Mouse (Mus musculus): Measurements from ENCODE around the gene Rufy3. TPM values are rescaled to one million over a fixed set of nuclear protein-coding genes. Genes with fewer than 3 reads are reported as not detected.

Rufy3 gene
- total RNA-seq, 2 experiments from 2014 or later, result 170 to 191 TPM

DNA sequence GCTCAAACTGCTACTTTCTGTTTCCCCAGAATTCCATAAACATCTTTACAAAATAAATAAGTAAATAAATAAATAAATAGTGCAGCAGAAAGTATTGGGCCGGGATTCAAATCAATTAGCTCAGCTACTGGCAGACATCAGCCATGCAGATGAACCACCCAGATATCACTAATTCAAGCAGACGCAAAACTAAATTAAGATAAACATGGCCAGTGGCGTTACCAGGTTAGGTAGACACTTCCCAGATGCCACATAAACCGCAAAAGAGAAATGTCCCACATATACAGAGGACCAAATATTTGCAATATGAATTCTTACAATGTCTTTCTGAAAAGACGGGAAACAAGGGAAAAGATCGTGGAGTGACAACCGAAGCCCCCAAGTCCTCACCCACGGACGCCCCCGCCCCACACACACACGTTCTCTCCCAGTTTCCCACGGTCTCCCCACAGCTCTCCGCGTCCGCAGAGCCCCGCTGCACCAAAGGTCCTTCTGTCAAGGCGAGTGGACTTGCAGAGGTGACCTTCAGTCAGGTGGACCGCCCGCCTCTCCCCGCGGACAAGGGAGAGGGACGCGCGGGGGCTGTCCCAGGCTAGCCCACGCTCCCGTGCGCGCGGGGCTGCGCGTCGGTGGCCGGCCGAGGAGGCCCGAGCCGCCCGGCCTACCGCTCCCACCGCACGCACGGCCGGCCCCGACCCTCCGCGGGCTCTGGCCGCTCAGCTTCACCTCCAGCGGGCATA is 110.0 kb downstream of the Rufy3 start:
- intact Hi-C loops (cut with DNase I), result loop anchor here (5.0 to 10.0 kb wide), 4 partner anchors 43 to 120 kb away; partner anchors contain the start of genes Mob1b and Utp3
- peak in 1 of 2 experiments; percentile 56 for DNase-seq (ENCODE audit: low spot score in 2 of 2)

DNA sequence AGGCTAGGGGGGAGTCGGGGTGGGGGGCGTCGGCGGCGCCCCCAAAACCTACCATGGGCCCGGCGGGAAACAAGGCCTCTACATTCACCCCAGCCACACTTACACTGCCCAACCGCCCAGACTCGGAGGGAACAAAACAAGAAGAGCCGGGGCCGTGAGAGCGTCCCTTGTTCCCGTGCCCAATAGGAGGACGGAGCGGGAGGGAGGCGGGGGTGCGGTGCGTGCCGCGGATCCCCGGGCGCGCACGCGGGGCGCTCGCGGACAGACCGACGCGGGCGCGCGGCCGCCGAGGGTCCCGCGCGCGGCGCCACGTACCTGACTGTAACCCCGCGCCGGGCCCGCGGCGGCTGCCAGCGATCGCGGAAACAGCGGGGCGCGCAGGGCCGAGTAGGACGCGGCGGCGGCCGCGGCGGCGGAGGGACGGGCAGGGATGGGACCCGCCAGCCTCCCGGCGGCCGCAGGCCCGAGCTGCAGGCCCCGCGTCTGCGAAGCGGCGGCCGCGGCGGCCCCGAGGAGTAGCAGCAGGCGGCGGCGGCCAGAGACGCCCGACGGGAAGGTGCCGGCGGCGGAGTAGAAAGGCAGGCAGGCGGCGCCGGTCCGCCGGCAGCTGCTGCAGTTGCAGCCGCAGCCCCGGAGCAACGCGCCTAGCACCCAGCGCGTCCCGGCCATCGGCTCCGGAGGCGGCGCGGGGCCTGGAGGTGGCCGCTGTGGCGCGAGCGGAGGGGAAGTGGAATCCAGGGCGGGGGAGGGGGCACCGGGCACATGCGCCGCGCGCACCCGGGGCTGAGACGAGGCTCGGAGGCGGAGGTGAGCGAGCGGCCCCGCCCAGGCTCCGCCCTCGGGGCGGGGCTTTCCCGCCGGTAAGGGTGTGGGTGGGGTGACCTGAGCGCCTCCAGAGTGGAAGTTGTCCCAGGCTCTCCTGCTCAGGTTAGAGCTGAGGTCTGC is 110.9 kb downstream of the Rufy3 start, which contains the start of gene Grsf1:
TSS of gene Grsf1 (minus strand) at position 729 of the 945 bp plus-strand sequence.
- intact Hi-C loops (cut with DNase I), result loop anchor here (5.0 to 10.0 kb wide), 3 partner anchors 47 to 121 kb away; partner anchors contain the start of genes Mob1b and Utp3
- DNase-seq (ENCODE audit: low spot score in 2 of 2), result peak; percentile 85 to 90

DNA sequence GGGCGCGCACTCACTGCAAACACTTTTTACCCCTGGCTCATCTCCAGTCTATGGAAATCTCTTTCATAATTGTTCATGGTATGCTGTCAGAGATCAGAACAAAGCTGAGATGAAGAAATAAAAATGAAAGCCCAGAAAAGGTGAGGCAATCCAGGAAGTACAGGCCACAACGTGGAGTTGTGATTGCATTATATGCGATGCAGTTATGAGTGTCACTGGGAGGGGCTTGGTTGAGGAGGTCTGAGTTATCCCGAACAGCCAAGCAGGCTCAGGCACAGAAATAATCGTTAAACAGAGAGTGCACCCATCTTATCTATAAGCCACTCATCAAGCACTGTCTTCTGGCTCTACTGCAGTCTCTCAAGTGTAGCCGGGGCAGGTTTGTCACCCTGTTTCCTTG is 114.1 kb downstream of the Rufy3 start:
- DNase-seq (ENCODE audit: low spot score in 2 of 2), result no peak
- intact Hi-C loops (cut with DNase I), result loop anchor here (5.0 to 10.0 kb wide), 3 partner anchors 43 to 124 kb away; partner anchors contain the start of genes Mob1b and Utp3

DNA sequence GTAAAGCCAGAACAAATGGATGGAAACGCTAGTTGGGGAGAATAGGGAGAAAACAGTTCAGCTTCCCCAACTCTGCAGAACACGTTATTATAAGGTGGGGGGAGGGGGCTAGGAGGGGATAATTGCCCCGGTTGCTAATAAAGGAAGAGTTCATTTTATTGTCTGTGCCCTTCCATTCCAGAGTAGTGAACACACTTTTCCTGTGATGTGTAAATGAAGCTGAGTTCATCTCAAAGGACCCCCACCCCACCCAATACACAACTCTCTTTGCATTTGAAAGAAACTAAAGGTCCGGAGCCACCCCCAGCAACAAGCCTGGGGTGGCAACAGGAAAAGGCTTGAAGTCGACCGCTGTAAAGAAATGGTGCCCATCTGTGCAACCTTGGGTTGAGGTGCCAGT is 114.5 kb downstream of the Rufy3 start:
- DNase-seq (ENCODE audit: low spot score in 2 of 2), result no peak
- intact Hi-C loops (cut with DNase I), result loop anchor here (5.0 to 10.0 kb wide), 3 partner anchors 43 to 125 kb away; partner anchors contain the start of genes Mob1b and Utp3

DNA sequence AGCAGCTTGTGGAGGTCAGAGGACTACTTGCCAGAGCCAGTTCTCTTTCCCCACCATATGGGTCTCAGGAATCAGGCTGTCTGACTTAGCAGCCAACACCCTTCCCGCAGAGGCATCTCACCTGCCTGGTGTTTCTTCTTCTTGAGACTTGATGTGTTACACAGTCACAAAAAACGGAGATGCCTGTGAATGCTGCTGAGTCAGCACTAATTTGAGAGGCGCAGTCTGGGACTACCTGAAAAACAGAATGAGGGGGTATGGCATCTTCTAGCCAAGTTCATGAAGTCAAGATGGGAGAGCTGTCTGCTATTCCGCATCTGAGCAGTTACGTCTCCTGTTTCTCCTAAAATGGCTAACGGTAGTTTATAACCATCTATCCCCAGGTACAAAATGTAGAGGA is 115.7 kb downstream of the Rufy3 start:
- intact Hi-C loops (cut with DNase I), result no loop called here
- DNase-seq (ENCODE audit: low spot score in 2 of 2), result no peak

DNA sequence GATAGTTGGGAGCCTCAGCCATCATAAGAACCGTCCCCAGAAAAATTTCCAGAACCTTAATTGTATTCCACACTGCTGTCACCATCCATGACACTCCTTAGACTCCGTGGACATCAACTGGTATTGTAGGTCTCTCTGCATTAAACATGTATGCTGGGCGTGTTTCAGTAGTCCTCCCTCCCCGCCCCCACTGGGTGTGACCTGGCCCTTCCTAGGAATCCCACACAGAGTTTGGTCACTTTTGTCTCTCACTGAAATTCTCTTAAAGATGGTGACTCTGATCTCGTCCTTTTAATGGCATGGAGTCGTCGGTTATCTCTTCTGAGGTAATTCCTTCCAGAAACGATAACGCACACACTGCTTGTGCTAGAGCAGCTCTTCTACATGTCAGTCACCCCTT is 118.9 kb downstream of the Rufy3 start:
- intact Hi-C loops (cut with DNase I), result no loop called here
- DNase-seq (ENCODE audit: low spot score in 2 of 2), result no peak

DNA sequence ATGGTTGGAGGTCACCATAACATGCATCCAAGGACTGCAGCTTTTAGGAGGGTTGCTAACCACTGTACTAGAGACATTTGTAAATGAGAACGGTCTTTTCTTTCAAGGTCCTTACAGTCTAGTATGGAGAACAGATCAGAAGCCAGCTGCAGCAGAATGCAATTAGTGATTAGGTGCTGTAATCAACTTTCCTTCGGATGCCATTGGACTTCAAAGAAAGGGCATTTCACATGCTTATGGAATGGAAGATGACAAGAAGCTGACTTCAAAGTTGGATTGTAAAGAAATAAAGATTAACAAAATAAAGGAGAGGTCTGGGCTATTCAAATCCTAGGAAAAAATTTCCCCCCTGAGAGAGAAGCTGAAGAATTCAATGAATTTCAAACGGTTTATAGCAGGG is 119.4 kb downstream of the Rufy3 start:
- DNase-seq (ENCODE audit: low spot score in 2 of 2), result no peak
- intact Hi-C loops (cut with DNase I), result no loop called here

DNA sequence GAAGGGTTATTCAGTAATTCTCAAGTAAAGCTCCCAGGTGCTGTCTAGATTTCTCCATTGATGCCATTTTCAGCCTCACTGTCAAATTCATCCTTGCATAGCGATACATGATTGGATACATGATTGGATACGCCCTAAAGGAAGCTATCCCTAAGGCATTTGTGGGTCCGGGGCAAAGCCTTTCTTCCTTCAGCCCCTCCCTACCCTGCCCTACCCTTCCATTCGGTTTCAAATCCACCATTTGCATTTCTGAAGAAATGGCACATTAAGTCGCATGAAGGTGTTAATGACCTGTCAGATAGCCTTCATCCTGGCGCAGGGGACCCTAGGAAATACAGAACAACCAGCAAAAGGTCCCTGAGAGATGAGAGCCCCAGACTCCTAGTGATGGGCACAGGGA is 120.5 kb downstream of the Rufy3 start:
- no peak for DNase-seq (ENCODE audit: low spot score in 2 of 2)
- intact Hi-C loops (cut with DNase I), result no loop called here

DNA sequence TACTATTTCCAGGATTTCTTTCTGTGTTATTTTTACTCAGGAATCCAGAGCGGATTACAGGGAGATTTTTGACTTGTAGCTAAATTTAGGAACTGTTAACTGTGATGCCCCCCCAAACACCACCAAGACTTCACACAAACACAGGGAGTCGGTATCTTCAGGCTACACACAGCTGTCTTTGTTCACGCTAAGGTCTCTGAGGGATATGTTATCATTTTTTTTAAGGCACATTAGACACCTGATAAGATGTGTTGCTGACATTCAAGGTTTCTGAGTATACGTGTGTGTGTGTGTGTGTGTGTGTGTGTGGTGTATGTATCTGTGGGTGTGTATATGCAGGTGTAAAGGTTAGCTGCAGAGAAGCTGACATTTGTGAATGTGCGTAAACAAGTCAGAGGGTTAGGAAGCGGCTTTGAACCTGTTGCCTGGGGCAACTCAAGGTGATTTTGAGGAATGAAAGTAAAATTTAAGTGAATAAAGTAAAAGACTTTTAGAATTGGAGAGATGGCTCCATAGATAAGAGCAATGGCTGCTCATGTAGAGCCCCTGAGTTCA is 121.0 kb downstream of the Rufy3 start:
- intact Hi-C loops (cut with DNase I), result no loop called here
- no peak for DNase-seq (ENCODE audit: low spot score in 2 of 2)

DNA sequence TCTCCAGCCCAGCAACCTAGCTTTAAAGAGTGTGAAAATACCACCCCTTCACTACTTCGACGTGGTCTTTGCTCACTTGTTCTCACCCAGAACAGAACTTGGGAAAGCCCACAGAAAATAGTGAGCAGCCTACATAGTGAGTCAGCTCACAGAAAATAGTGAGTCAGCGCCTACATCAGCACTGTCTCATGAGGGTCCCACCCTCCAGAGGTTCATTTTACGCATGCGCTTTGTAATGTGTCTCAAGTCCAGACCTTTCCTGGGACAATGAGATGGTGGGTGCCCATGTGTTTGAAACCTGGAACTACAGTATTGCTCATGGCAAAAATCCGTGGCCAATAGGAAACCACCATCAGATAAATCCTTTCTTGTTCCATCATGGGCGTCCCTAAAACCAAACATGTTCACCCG is 123.2 kb downstream of the Rufy3 start:
- intact Hi-C loops (cut with DNase I), result no loop called here
- no peak for DNase-seq (ENCODE audit: low spot score in 2 of 2)

DNA sequence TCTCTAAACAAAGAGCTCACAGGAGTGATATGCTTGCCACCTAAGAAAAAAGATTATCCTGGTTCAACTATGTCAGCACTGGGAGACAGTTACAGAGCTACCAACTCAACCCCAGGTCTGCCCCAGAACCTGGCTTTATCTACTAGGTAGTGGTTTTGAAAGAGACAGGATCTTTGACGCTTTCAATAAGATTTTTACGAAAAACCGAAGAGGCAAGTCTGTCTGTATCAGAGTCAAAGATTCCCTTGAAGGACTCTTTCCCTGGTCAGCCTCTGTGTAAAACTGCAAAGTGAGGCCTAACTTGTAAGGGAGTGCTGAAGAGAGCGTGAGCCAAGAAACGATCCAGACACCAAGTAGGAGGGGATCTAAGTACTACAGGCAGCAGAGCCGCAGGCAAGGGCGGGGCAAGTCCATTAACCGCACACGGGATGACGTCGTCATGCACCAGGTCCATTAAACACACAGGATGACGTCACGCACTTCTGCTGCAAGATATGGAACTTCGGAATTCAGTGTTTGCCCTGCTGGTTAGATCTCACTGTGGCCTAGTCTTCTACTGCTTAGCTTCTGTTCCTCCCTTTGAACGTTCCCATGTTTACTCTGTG is 123.8 kb downstream of the Rufy3 start:
- DNase-seq (ENCODE audit: low spot score in 2 of 2), result no peak
- intact Hi-C loops (cut with DNase I), result no loop called here

DNA sequence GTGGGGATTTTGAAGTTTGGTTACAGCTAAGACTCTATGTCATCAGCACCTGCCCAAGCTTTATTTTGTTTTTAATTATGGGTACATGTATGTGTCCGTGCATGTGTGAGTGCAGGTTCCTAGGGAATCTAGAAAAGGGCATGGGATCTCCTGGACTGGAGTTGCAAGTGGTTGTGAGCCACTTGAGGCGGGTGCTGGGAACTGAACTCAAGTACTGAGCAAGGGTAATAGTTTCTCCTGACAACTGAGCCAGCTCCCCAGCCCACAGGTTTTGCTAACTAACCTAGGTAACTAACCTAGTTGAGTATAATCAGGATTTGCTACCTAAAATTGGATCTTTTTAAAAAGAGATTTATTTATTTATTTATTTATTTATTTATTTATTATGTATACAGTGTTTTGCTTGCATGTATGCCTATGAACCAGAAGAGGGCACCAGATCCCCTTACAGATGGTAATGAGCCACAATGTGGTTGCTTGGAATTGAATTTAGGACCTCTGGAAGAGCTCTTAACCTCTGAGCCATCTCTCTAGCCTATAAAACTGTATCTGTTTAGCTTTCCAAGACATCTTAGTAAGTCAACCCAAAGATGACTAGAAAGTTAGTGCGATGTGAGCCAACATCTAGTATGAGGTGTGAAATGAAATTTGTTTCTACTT is 124.6 kb downstream of the Rufy3 start:
- DNase-seq (ENCODE audit: low spot score in 2 of 2), result no peak
- intact Hi-C loops (cut with DNase I), result no loop called here

DNA sequence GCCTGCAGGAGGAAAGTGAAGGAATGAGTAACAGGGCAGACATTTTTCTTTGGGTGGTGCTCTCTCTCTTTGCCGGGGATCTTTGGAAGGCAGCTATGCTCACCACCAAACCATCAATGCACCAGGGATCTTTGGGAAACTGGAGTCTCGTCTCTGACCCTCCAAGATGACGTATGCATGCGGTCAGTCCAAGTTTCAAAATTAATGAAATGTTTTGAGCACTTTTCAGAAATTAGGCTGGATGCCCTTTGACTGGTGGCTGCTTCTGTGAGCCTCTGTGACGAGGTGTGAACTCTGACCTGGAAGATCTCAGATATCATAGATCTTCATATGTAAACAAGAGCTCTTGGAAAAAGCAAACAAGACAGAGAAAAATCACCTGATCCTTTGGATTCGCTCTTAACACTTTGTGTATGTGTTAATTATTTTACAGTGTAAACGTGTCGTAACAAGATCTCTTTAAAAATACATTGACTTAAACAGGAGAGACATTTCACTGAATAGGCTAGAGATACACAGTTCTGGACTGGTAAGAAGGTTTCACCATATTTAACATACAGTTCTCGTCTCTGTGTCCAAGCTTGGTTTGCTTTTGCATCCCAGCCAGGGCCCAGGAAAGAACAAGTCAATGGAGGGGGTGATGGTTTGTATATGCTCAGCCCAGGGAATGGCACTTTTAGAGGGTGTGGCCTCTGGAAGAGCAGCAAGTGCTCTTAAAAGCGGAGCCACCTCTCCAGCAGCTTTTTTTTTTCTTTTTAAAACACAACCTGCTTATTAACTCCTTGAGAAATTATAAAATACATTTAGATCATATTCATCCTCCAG is 126.1 kb downstream of the Rufy3 start:
- intact Hi-C loops (cut with DNase I), result loop anchor here (10.0 kb wide), 1 partner anchor 694 kb away; no protein-coding TSS in a partner anchor
- DNase-seq (ENCODE audit: low spot score in 2 of 2), result no peak

DNA sequence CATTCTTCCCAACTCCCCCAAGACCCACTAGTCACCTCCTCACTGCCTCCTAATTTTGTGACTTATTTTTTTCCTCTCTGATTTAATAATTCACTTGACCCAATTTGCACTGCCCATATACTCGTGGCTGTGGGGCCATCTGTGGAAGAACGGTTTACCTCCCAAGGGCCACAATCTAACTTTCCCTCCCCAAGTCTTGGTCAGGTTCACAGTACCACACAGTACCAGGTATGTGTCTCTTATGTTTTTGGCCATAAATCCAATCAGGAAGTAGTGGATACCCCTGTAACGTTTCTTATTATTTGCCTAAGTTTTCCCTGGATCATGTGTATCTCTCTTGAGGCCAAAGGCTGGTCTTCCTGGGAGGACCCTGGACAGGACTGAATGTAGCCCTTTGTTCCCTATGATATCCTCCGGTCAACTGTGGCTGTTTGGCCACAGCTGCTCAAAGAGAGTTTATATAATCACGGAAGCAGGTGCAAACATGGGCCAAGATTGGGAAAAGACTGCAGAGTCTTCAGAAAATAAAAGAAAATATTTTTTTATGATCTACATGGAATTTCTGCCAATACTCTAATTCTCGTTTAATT is 126.8 kb downstream of the Rufy3 start:
- intact Hi-C loops (cut with DNase I), result loop anchor here (10.0 kb wide), 1 partner anchor 693 kb away; no protein-coding TSS in a partner anchor
- no peak for DNase-seq (ENCODE audit: low spot score in 2 of 2)

DNA sequence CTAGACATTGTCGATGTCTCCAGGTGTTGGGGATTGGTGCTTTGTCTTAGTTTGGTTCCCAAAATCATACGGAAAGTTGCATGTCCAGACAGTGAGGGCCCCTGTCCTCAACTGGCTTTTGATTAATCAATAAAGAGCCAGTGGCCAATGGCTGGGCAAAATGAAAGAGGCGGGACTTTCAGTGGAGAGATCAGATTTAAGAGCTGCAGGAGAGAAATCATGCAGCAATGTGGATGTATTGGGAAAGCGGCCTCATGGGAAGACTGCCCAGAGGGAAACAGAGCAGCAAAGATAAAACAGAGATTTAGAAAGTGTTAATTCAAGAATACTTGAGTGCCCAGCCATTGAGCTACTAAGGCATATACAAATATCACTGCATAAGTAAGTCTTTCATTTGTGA is 127.7 kb downstream of the Rufy3 start:
- no peak for DNase-seq (ENCODE audit: low spot score in 2 of 2)
- intact Hi-C loops (cut with DNase I), result loop anchor here (10.0 kb wide), 1 partner anchor 692 kb away; no protein-coding TSS in a partner anchor

DNA sequence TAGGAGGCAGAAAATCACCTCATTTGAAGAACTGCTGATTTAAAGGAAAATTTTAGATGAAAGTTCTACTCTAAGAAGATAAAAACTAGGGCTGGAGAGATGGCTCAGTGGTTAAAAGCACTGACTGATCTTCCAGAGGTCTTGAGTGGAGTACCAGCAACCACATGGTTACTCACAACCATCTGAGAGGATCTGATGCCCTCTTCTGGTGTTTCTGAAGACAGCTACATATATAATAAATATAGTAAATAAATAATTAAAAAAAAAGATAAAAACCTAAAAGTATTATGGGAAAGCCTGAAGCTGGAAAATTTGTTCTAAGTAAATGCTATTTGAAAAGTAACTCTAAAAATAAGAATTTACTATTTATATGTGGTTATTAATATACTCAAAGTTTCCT is 128.2 kb downstream of the Rufy3 start:
- intact Hi-C loops (cut with DNase I), result loop anchor here (10.0 kb wide), 1 partner anchor 692 kb away; no protein-coding TSS in a partner anchor
- DNase-seq (ENCODE audit: low spot score in 2 of 2), result no peak

DNA sequence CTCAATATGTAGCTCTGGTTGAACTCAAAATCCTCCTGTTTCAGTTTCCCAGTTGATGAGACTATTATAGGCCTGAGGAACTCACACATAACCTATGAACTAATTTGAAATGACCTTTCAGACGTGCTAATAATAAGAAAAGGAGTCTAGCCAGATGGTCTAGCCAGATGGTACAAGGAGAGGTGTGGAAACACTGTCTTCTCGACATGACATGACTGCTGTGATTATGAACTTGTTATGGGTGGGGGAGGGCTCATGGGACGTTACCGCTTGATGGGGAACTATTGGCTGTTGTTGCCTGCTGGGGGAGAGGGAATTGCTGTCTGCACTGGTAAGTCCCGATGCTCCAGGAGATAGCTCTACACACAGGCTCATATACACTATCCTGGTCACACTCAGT is 132.5 kb downstream of the Rufy3 start:
- intact Hi-C loops (cut with DNase I), result loop anchor here (10.0 kb wide), 1 partner anchor 688 kb away; no protein-coding TSS in a partner anchor
- no peak for DNase-seq (ENCODE audit: low spot score in 2 of 2)
